Mouse (Mus musculus) heart, embryonic 16.5 days (tissue): ENCODE results near the gene Fzd10. TPM values are rescaled to one million over a fixed set of nuclear protein-coding genes. Genes with fewer than 3 reads are reported as not detected.

Experiments
- ATAC-seq: fragments of 200-750 bp; cut with Nextera tagmentation; replicated peaks from 2 replicates; pipeline ENCODE4 v1.8.0; 2017; ENCODE audit warnings: moderate number of reproducible peaks; ENCODE audit not compliant: insufficient read depth, low FRiP score; ENCODE audit errors: extremely low read depth
- H3K27ac ChIP-seq: fragments of 300-500 bp; sonication (generic); 2 replicates; pipeline ENCODE4 v1.5.1; 2014; ENCODE audit warnings: mild to moderate bottlenecking, low read length, control low read depth, moderate library complexity
- H3K27me3 ChIP-seq: fragments of 300-500 bp; sonication (generic); 2 replicates; pipeline ENCODE4 v1.6.1; 2014; ENCODE audit warnings: low read length, mixed read lengths; ENCODE audit not compliant: control insufficient read depth, insufficient read depth
- H3K36me3 ChIP-seq: fragments of 300-500 bp; sonication (generic); 2 replicates; pipeline ENCODE4 v1.6.1; 2014; ENCODE audit not compliant: control insufficient read depth, insufficient read depth
- H3K4me1 ChIP-seq: fragments of 300-500 bp; sonication (generic); 2 replicates; pipeline ENCODE4 v1.6.1; 2014; ENCODE audit warnings: low read length, mixed read lengths; ENCODE audit not compliant: control insufficient read depth, insufficient read depth
- H3K4me2 ChIP-seq: fragments of 300-500 bp; sonication (generic); 2 replicates; pipeline ENCODE4 v1.6.1; 2014; ENCODE audit warnings: low read depth, mild to moderate bottlenecking, control low read depth, low read length
- H3K4me3 ChIP-seq: fragments of 300-500 bp; sonication (generic); 2 replicates; pipeline ENCODE4 v1.5.1; 2014; ENCODE audit warnings: mild to moderate bottlenecking, control low read depth, low read length
- H3K9ac ChIP-seq: fragments of 300-500 bp; sonication (generic); 2 replicates; pipeline ENCODE4 v1.6.1; 2014; ENCODE audit warnings: low read length, control low read depth
- H3K9me3 ChIP-seq: fragments of 300-500 bp; sonication (generic); replicated peaks from 2 replicates; pipeline ENCODE4 v1.6.1; 2016; ENCODE audit warnings: low read length; ENCODE audit not compliant: control insufficient read depth
- WGBS: fragments of 180-500 bp; shearing (Covaris S2); extraction: QIAGEN DNeasy Blood & Tissue Kit; methylation state at CpG from one replicate; pipeline ENCODE4 v1.1.7; 2014; 5-methylcytosine and 5-hydroxymethylcytosine counted together
- polyA plus RNA-seq: library from polyadenylated mRNA; unstranded; fragments of >200 nt; fragmentation: Nextera tagmentation; extraction: Ambion mirVana; gene quantifications from 2 replicates; pipeline ENCODE4 v1.2.1, GENCODE M21; 2015

Gene Fzd10
- polyA plus RNA-seq, 1 experiment from 2014 or later, result 0.25 TPM

- 3% methylated on average over 10 of the region's 10 CpGs for WGBS
- Histone ChIP-seq H3K4me2 (no peak overlapping the region), H3K4me3 (no peak overlapping the region), H3K27me3 (peaks cover 80% of the 10 kb centered on the region), H3K4me1 (peaks cover 16% of the 10 kb centered on the region), H3K9ac (no peak overlapping the region), H3K27ac (no peak overlapping the region), H3K9me3 (no peaks in the 10 kb centered on the region), H3K36me3 (no peaks in the 10 kb centered on the region)
- no peak for ATAC-seq
Observed at GRCm38 (mm10) chr5:128598191-128598720, 2.4 kb upstream of the Fzd10 start.

- peaks cover 16% of the 10 kb centered on the region for H3K4me1 ChIP-seq
- no peak overlapping the region for H3K9ac ChIP-seq
Observed at GRCm38 (mm10) chr5:128598760-128599364, 1.8 kb upstream of the Fzd10 start.

GRCm38 (mm10) chr5:128599365-128600071 lies 1.1 kb upstream of the Fzd10 start:
- Histone ChIP-seq H3K9ac (no peak overlapping the region), H3K27ac (no peak overlapping the region), H3K36me3 (no peaks in the 10 kb centered on the region), H3K4me3 (peak overlapping the region; percentile 69), H3K27me3 (peaks cover 87% of the 10 kb centered on the region), H3K4me1 (peaks cover 16% of the 10 kb centered on the region), H3K4me2 (peak overlapping the region; percentile 98), H3K9me3 (no peaks in the 10 kb centered on the region)
- WGBS, result under 1% methylated on average over 28 of the region's 28 CpGs
- no peak for ATAC-seq

More at GRCm38 (mm10) chr5:128598760-128599364, 1.8 kb upstream of the Fzd10 start:
- H3K4me2 ChIP-seq, result peak overlapping the region; percentile 98
- H3K27ac ChIP-seq, result no peak overlapping the region
- H3K4me3 ChIP-seq, result peak overlapping the region; percentile 69
- H3K9me3 ChIP-seq, result no peaks in the 10 kb centered on the region
- ATAC-seq, result no peak
- no peaks in the 10 kb centered on the region for H3K36me3 ChIP-seq
- whole genome bisulfite sequencing, result under 1% methylated on average over 20 of the region's 20 CpGs
- peaks cover 84% of the 10 kb centered on the region for H3K27me3 ChIP-seq

- Histone ChIP-seq H3K4me3 (peak overlapping the region; percentile 69), H3K27ac (no peak overlapping the region), H3K4me1 (peaks cover 16% of the 10 kb centered on the region), H3K36me3 (no peaks in the 10 kb centered on the region), H3K4me2 (peak overlapping the region; percentile 98), H3K9me3 (no peaks in the 10 kb centered on the region), H3K27me3 (peaks cover 82% of the 10 kb centered on the region), H3K9ac (peak overlapping the region; percentile 57)
- WGBS, result under 1% methylated on average over 87 of the region's 87 CpGs
- peak; percentile 12; the same call in 1 of the 2 replicates for ATAC-seq
Observed at GRCm38 (mm10) chr5:128601036-128602019, 684 bp downstream of the Fzd10 start.

GRCm38 (mm10) chr5:128603693-128604092 lies 3.0 kb downstream of the Fzd10 start:
- peaks cover 16% of the 10 kb centered on the region for H3K4me1 ChIP-seq
- WGBS, result 61% methylated on average over 1 of the region's 1 CpGs
- H3K27me3 ChIP-seq, result peaks cover 79% of the 10 kb centered on the region
- H3K27ac ChIP-seq, result no peak overlapping the region
- H3K36me3 ChIP-seq, result no peaks in the 10 kb centered on the region
- no peak for ATAC-seq
- H3K4me2 ChIP-seq, result no peak overlapping the region
- no peak overlapping the region for H3K4me3 ChIP-seq
- H3K9me3 ChIP-seq, result no peaks in the 10 kb centered on the region
- H3K9ac ChIP-seq, result no peak overlapping the region

GRCm38 (mm10) chr5:128606596-128606995 lies 6.0 kb downstream of the Fzd10 start:
- no peaks in the 10 kb centered on the region for H3K36me3 ChIP-seq
- no peak overlapping the region for H3K27ac ChIP-seq
- 0 out of 2 replicates have a peak, but pooled peaks cover under 1% of the 10 kb centered on the region for H3K4me1 ChIP-seq
- peaks cover 53% of the 10 kb centered on the region for H3K27me3 ChIP-seq
- H3K9ac ChIP-seq, result no peak overlapping the region
- H3K4me3 ChIP-seq, result no peak overlapping the region
- 10% methylated on average over 14 of the region's 14 CpGs for WGBS
- H3K4me2 ChIP-seq, result no peak overlapping the region
- no peaks in the 10 kb centered on the region for H3K9me3 ChIP-seq
- no peak for ATAC-seq

GRCm38 (mm10) chr5:128609091-128609490 lies 8.4 kb downstream of the Fzd10 start:
- no peak overlapping the region for H3K4me2 ChIP-seq
- no peaks in the 10 kb centered on the region for H3K9me3 ChIP-seq
- H3K36me3 ChIP-seq, result no peaks in the 10 kb centered on the region
- whole genome bisulfite sequencing, result 77% methylated on average over 7 of the region's 7 CpGs
- no peaks in the 10 kb centered on the region for H3K4me1 ChIP-seq
- no peak overlapping the region for H3K9ac ChIP-seq
- H3K4me3 ChIP-seq, result no peak overlapping the region
- peaks cover 30% of the 10 kb centered on the region for H3K27me3 ChIP-seq
- no peak overlapping the region for H3K27ac ChIP-seq
- no peak for ATAC-seq

GRCm38 (mm10) chr5:128617621-128618020 lies 17.0 kb downstream of the Fzd10 start:
- Histone ChIP-seq H3K9me3 (no peaks in the 10 kb centered on the region), H3K4me3 (no peak overlapping the region), H3K27ac (no peak overlapping the region), H3K36me3 (no peaks in the 10 kb centered on the region), H3K9ac (no peak overlapping the region), H3K27me3 (peaks cover 11% of the 10 kb centered on the region), H3K4me1 (no peaks in the 10 kb centered on the region), H3K4me2 (0 out of 2 replicates have a peak overlapping the region, but pooled peaks have one; percentile 18)
- no peak for ATAC-seq
- WGBS, result 5% methylated on average over 9 of the region's 9 CpGs
